Mouse (Mus musculus): Measurements from ENCODE around the gene Akt1s1.

DNA sequence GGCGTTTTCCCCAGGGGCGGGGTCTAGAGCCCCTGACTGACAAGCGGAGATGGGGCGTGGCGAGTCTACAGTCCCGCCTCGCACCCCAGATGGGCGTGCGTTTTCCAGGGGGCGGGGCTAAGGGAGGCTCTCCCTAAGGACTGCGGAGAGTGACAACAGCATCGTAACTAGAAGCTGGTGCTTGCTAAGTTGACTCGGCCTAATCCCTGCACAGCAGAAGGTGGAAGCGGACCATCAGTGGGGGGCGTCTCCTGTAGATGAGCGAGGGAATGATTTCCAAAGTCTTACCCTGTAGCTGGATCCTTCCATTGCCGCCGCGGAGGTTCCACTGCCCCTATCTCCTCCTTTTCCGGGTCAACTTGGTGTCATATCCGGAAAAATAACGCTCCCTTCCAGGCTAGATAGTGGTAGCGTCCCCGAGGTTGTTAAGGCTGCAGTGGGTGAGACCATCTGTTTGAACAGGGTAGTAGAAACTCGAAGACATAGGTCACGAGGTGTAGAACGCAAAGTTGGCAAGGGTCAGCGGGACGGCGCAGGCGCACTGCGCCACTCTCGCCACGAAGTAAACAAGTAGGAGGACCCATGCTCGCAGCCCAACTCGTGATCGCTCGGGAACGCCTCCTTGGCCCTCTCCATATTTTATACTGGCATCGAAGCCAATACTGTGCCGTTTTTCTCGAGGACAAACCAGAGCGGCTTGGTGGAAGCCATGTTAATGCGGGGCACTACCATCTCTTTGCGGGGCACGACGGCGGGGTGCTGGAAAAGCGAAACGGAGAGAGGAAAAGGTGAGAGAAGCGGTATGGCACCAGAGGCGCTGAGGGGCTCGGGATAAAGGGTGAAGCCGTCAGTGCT is at the start of gene Akt1s1, which contains the start of gene Tbc1d17:
- TF ChIP-seq CTCF (IDR thresholded peaks at IDR 0.05) (no peak; the same call in 1 of the 2 replicates), EP300 (IDR thresholded peaks at IDR 0.05) (peak; percentile 85)

Measured in lung, postnatal 0 days (tissue).